Mouse (Mus musculus): ENCODE data around the gene Rpl23. TPM values are rescaled to one million over a fixed set of nuclear protein-coding genes. Genes with fewer than 3 reads are reported as not detected.

Gene Rpl23
- polyA plus RNA-seq (2017; shearing (Covaris generic)): 591 TPM

DNA sequence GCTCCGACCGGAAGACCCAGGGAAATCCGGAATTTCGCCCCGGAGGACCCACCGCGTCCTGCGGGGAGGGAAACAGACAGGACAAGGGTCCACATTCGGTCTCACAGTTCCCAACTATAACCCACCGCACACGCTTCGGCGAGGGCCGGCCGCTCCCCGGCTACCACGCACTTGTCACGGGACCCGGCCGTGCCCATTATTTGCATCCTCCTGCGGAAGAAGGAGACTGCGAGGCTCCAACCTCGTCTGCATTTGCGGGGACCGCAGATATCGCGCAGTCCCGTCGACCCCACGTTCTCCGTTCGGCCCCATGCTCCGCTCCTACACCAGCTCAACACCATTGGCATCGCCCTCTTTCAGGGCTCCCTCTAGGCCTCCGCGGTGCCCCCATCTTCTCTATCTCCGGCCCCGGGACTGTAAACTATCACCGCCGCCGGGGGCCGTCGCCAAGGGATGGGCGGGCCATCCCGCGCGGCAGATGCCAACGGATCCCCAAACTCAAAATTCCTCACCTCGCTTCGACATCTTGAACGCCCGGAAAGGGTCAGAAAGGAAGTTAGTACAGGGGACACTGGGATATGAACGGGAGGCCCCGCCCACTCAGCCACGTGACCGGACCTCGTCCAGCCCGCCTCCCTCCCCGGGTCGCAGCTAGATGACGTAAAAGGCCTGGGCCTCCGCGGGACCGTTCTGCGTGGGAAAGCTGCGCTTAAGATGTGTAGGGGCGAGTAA, at the start of gene Rpl23:
Gene Rpl23, minus strand, starts transcription at position 606 of the 732 bp plus-strand sequence.

DNA sequence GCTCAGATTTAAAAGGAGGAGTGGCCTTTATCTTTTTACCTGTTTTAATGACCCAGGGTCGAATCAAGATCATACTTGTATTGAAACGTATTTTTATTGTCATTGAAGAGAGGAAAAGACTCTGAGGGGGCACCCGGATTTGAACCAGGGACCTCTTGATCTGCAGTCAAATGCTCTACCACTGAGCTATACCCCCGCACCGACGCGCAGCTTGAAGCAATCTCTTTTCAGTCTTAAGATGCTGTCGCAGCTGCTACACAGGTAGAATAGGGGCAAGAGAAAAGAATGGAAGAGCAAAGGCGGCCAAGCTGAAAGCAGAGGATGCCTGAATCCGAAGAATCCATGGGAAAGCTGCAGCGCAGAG, 16.5 kb upstream of the Rpl23 start, which contains the start of gene Lasp1:
Gene Lasp1, plus strand, starts transcription at position 219 of the 364 bp plus-strand sequence.

DNA sequence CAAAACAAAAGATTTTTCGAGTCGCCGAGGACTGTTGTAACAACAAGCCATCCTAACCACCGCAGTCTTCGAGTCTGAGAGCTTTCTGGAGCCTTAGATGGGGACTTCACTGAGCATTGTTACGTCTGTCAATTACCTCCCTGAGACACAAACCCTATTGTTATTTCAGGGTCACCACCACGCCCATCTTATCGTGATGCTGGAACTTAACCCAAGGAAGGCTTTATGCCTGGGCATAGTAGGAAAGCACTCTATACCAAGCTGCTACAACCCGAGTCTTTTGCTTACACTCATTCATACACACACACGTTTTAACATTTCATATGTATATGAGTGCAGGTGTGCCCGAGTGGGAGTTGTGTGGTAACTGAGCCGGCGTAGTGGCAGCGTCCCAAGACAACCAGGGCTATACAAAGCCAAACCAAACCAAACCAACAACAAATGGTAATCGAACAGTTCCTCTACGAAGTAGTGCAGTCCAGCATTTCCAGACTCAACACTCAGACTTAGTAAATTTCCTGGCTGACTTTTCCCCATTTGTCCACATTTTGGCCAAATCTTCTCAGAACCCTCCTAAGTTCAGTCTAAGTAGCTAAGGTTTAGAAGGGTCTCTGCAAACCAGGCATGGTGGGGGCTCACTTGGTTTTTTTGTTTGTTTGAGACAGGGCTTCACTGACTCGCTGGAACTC, 6.3 kb downstream of the Rpl23 start, which contains the start of gene 1700001P01Rik:
Gene 1700001P01Rik, minus strand, starts transcription at position 111 of the 689 bp plus-strand sequence.

DNA sequence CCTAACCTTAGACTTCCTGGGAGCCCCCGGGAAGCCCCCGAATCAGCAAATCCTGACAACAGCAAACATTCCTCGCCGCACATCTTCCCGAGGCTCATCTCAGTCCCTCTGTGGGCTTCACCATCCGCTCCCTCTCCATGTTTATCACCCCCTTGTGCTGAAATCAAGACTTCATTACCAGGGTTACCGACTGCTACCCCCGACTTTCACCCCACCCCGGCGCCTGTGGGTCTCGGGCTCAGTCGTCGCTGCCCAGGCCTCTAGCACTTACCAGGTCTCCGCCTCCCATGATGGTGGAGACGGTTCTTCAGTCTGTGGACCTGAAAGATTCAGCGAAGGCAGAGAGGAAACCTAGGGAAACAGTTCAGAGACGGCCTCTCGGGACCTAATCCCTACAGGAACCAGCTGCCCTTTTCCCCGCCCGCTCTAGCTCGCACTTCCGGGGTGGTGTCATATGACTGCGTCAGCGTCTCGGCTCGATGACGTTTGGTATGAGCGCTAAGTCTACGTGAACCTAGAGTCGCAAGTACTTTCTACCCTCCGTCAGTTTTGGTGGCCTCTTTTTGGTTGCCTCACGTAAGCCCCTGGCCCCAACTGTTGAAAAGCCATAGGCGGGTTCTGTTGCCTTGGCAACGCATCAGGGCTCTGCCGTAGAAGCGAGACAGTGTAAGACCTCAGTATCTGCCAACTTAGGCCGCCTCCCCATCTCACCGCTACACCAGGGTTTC, 15.9 kb downstream of the Rpl23 start, which contains the start of gene Cwc25:
Gene Cwc25, minus strand, starts transcription at position 403 of the 728 bp plus-strand sequence.

DNA sequence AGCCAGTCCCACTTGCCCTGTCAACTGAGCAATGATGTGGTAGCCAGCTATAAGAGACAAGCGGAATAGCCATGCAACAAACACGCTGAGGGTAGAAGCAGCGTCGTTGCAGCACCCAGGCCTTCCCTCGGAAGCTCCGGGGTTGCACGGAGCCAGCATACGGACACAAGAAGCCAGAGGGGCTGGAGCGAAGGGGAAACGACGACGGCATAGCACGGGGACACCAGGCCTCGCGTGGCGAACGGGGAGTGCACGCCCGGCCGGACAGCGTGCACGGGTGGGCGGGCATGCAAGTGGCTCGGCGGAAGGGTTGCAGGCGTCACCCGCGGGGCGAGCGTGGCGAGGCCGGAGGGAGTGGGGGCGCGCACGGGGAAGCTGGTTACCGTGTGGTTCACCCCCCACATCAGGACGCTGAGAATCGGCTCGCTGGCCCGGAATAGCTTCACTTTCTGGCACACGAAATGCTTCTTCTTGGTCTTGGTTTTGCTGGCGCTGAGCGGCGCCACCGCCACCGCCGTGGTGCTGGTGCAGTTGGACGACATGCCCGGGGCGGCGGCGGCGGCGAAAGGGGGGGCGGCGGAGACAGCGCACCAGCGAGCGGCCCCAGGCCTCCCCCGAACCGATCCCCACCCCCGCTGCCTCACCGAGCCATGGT, 38.0 kb downstream of the Rpl23 start, which contains the start of gene Pip4k2b:
Gene Pip4k2b, minus strand, starts transcription at position 642 of the 655 bp plus-strand sequence.

Other genes with a start within 250 kb of the Rpl23 start
- gene Srcin1, start 206.3 kb downstream of the Rpl23 start, polyA plus RNA-seq (2017; shearing (Covaris generic)): not detected
- gene Epop, start 152.7 kb downstream of the Rpl23 start, polyA plus RNA-seq (2017; shearing (Covaris generic)): 18.3 TPM
- 6.5 TPM for gene Mllt6, start 119.0 kb downstream of the Rpl23 start, polyA plus RNA-seq (2017; shearing (Covaris generic))
- gene Cisd3, start 96.6 kb downstream of the Rpl23 start, polyA plus RNA-seq (2017; shearing (Covaris generic)): 31.9 TPM
- gene Pcgf2, start 81.9 kb downstream of the Rpl23 start, polyA plus RNA-seq (2017; shearing (Covaris generic)): 0.65 TPM
- gene Psmb3, start 79.0 kb downstream of the Rpl23 start, polyA plus RNA-seq (2017; shearing (Covaris generic)): 249 TPM
- gene Pip4k2b, start 37.7 kb downstream of the Rpl23 start, polyA plus RNA-seq (2017; shearing (Covaris generic)): 2.9 TPM
- 38.7 TPM for gene Cwc25, start 15.9 kb downstream of the Rpl23 start, polyA plus RNA-seq (2017; shearing (Covaris generic))
- not detected for gene 1700001P01Rik, start 6.5 kb downstream of the Rpl23 start, polyA plus RNA-seq (2017; shearing (Covaris generic))
- 126 TPM for gene Lasp1, start 16.6 kb upstream of the Rpl23 start, polyA plus RNA-seq (2017; shearing (Covaris generic))
- gene B230217C12Rik, start 58.3 kb upstream of the Rpl23 start, polyA plus RNA-seq (2017; shearing (Covaris generic)): not detected
- 0.73 TPM for gene Fbxo47, start 101.7 kb upstream of the Rpl23 start, polyA plus RNA-seq (2017; shearing (Covaris generic))
- 0.32 TPM for gene Plxdc1, start 204.0 kb upstream of the Rpl23 start, polyA plus RNA-seq (2017; shearing (Covaris generic))
- 99.2 TPM for gene Arl5c, start 213.7 kb upstream of the Rpl23 start, polyA plus RNA-seq (2017; shearing (Covaris generic))
- gene Cacnb1, start 240.6 kb upstream of the Rpl23 start, polyA plus RNA-seq (2017; shearing (Covaris generic)): 18.1 TPM
- 2,102 TPM for gene Rpl19, start 244.3 kb upstream of the Rpl23 start, polyA plus RNA-seq (2017; shearing (Covaris generic))